Mouse (Mus musculus): ENCODE results near the gene Lysmd4. TPM values are rescaled to one million over a fixed set of nuclear protein-coding genes. Genes with fewer than 3 reads are reported as not detected.

Lysmd4 gene
- polyA plus RNA-seq, 1 experiment from 2014 or later = 26.1 TPM

- no peak overlapping the region for H3K27ac ChIP-seq
- WGBS = 96% methylated on average over 1 of the region's 1 CpGs
- H3K4me1 ChIP-seq = no peaks in the 10 kb centered on the region
- no peak overlapping the region for H3K9ac ChIP-seq
- H3K4me3 ChIP-seq = no peak overlapping the region
- no peaks in the 10 kb centered on the region for H3K9me3 ChIP-seq
- no peak overlapping the region for H3K4me2 ChIP-seq (replicated peaks)
- ATAC-seq (ENCODE audit: low FRiP score, low read depth) = no peak
- no peaks in the 10 kb centered on the region for H3K27me3 ChIP-seq (replicated peaks)
- H3K36me3 ChIP-seq = no peaks in the 10 kb centered on the region
Observed at GRCm38 (mm10) chr7:67291356-67291755, 69.0 kb downstream of the Lysmd4 start.

GRCm38 (mm10) chr7:67296419-67296818 lies 74.1 kb downstream of the Lysmd4 start:
- Histone ChIP-seq H3K4me2 (replicated peaks) (no peak overlapping the region), H3K9ac (no peak overlapping the region), H3K27me3 (replicated peaks) (no peaks in the 10 kb centered on the region), H3K36me3 (no peaks in the 10 kb centered on the region), H3K9me3 (no peaks in the 10 kb centered on the region), H3K4me3 (no peak overlapping the region), H3K4me1 (no peaks in the 10 kb centered on the region), H3K27ac (no peak overlapping the region)
- no peak for ATAC-seq (ENCODE audit: low FRiP score, low read depth)
- WGBS = 89% methylated on average over 1 of the region's 1 CpGs

DNA sequence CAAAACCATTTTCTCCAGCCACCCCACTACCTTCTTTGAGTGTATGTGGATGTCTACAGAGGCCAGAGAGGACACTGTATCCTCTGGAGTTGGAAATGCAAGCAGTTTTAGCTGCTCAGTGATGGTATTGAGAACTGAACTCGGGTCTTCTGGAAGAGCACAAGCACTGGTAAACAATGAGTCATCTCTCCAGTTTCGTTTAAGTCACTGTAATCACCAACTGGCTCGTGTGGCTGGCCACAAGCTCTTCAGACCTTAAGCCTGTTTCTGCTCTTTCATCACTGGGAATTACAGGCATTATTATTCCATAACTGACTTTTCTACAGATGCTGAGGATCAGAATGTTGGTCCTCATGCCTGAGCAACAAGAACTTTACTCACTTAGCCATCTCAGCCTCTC lies 82.6 kb downstream of the Lysmd4 start:
- Histone ChIP-seq H3K4me3 (no peak overlapping the region), H3K36me3 (no peaks in the 10 kb centered on the region), H3K27me3 (replicated peaks) (no peaks in the 10 kb centered on the region), H3K4me2 (replicated peaks) (no peak overlapping the region), H3K9me3 (no peaks in the 10 kb centered on the region), H3K4me1 (no peaks in the 10 kb centered on the region), H3K27ac (no peak overlapping the region), H3K9ac (no peak overlapping the region)
- 87% methylated on average over 3 of the region's 3 CpGs for WGBS
- ATAC-seq (ENCODE audit: low FRiP score, low read depth) = no peak

DNA sequence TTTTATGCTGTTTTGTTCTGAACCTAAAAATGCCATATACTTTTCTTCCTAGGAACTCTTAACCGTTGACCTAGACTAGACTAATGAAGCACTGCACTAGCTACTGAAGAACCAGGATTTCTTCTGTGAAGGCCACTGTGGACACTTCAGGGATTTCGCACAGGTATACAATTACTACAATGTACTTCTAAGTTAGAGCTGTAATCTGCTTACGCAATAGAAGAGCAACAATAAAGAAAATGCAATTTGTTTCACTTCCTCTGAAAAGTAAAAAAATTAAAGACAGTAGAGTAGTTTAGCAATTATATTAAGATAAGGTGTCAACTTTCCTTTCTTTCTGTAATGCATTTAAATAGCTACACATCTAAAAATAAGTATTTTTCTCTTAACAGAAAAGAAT lies 84.7 kb downstream of the Lysmd4 start:
- H3K4me2 ChIP-seq (replicated peaks) = no peak overlapping the region
- no peaks in the 10 kb centered on the region for H3K4me1 ChIP-seq

GRCm38 (mm10) chr7:67308102-67308501 lies 85.8 kb downstream of the Lysmd4 start:
- H3K27me3 ChIP-seq (replicated peaks) = no peaks in the 10 kb centered on the region
- H3K4me3 ChIP-seq = no peak overlapping the region
- H3K27ac ChIP-seq = no peak overlapping the region
- no peaks in the 10 kb centered on the region for H3K9me3 ChIP-seq
- no peak overlapping the region for H3K4me2 ChIP-seq (replicated peaks)
- H3K9ac ChIP-seq = no peak overlapping the region
- H3K4me1 ChIP-seq = no peaks in the 10 kb centered on the region
- no peak for ATAC-seq (ENCODE audit: low FRiP score, low read depth)
- no peaks in the 10 kb centered on the region for H3K36me3 ChIP-seq
- 93% methylated on average over 2 of the region's 2 CpGs for WGBS

More for the DNA sequence above, 84.7 kb downstream of the Lysmd4 start:
- Histone ChIP-seq H3K27me3 (replicated peaks) (no peaks in the 10 kb centered on the region), H3K36me3 (no peaks in the 10 kb centered on the region), H3K4me3 (no peak overlapping the region), H3K27ac (no peak overlapping the region), H3K9ac (no peak overlapping the region), H3K9me3 (no peaks in the 10 kb centered on the region)
- WGBS = 94% methylated on average over 3 of the region's 3 CpGs
- no peak for ATAC-seq (ENCODE audit: low FRiP score, low read depth)

- no peak overlapping the region for H3K4me3 ChIP-seq
- ATAC-seq (ENCODE audit: low FRiP score, low read depth) = no peak
- WGBS = 91% methylated on average over 2 of the region's 2 CpGs
- H3K27ac ChIP-seq = no peak overlapping the region
- no peaks in the 10 kb centered on the region for H3K36me3 ChIP-seq
- H3K9me3 ChIP-seq = no peaks in the 10 kb centered on the region
- no peaks in the 10 kb centered on the region for H3K4me1 ChIP-seq
- no peak overlapping the region for H3K4me2 ChIP-seq (replicated peaks)
- H3K9ac ChIP-seq = no peak overlapping the region
- no peaks in the 10 kb centered on the region for H3K27me3 ChIP-seq (replicated peaks)
Observed at GRCm38 (mm10) chr7:67310151-67310550, 87.8 kb downstream of the Lysmd4 start.

DNA sequence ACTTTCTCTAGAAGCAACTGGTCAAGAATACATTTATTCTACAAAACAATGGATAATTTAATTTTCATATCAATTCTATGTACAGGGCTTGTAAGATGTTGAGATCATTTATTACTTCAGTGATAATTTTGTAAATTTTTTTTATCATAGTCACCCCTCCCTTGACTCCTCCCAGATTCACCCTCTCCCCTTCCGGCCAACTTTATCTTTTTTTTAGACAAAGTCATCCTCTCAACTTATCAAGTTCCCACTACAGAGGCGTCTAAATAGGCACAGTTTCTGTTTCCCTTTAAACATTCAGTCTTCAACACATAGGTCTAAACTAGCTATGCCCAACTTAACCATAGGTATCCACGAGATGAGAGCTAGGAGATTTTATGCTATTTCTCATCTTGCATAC lies 90.9 kb downstream of the Lysmd4 start:
- no peak for ATAC-seq (ENCODE audit: low FRiP score, low read depth)
- Histone ChIP-seq H3K36me3 (no peaks in the 10 kb centered on the region), H3K4me3 (no peak overlapping the region), H3K27ac (no peak overlapping the region), H3K4me2 (replicated peaks) (no peak overlapping the region), H3K9ac (no peak overlapping the region), H3K4me1 (no peaks in the 10 kb centered on the region), H3K27me3 (replicated peaks) (no peaks in the 10 kb centered on the region), H3K9me3 (no peaks in the 10 kb centered on the region)
- WGBS = 92% methylated on average over 3 of the region's 3 CpGs

DNA sequence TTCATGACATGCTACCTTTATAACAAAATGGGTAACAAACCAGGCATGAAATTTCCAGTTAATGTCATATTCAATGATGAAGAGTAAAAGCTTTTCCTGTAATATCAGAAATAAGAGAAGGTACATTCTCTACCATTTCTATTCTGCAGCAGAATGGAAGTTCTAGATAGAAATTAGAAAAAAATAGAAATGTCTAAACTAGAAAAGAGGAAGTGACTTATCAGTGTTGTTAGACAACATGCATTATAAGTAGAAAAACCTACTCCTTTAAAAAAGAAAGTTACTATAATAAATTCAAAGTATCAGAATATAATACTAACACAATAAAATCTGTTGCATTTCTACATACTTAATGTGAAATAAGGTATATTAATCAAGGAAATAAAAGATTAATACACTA lies 96.4 kb downstream of the Lysmd4 start:
- Histone ChIP-seq H3K9ac (no peak overlapping the region), H3K27me3 (replicated peaks) (no peaks in the 10 kb centered on the region), H3K4me2 (replicated peaks) (no peak overlapping the region), H3K27ac (no peak overlapping the region), H3K4me3 (no peak overlapping the region), H3K4me1 (no peaks in the 10 kb centered on the region), H3K9me3 (no peaks in the 10 kb centered on the region), H3K36me3 (no peaks in the 10 kb centered on the region)
- ATAC-seq (ENCODE audit: low FRiP score, low read depth) = no peak

DNA sequence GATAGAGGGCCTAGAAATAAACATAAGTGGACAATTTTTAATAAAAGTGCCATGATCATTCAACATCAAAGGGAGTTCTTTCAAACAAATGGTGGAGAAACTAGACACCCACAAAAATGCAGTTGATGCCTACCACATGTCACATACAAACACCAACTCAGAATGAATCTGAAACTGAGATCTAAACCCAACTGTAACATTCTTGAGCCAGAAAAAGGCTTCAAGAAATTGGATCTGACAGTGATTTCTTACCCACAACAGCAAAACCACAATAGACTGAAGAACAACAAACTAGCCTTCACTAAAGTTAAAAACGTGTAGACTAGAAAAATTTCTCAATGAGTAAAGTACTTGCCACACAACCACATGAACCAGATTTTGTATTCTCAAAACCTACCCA lies 98.0 kb downstream of the Lysmd4 start:
- Histone ChIP-seq H3K4me2 (replicated peaks) (no peak overlapping the region), H3K27me3 (replicated peaks) (no peaks in the 10 kb centered on the region), H3K4me3 (no peak overlapping the region), H3K9ac (no peak overlapping the region), H3K9me3 (no peaks in the 10 kb centered on the region), H3K36me3 (no peaks in the 10 kb centered on the region), H3K4me1 (no peaks in the 10 kb centered on the region), H3K27ac (no peak overlapping the region)
- no peak for ATAC-seq (ENCODE audit: low FRiP score, low read depth)
- WGBS = 84% methylated on average over 1 of the region's 1 CpGs

DNA sequence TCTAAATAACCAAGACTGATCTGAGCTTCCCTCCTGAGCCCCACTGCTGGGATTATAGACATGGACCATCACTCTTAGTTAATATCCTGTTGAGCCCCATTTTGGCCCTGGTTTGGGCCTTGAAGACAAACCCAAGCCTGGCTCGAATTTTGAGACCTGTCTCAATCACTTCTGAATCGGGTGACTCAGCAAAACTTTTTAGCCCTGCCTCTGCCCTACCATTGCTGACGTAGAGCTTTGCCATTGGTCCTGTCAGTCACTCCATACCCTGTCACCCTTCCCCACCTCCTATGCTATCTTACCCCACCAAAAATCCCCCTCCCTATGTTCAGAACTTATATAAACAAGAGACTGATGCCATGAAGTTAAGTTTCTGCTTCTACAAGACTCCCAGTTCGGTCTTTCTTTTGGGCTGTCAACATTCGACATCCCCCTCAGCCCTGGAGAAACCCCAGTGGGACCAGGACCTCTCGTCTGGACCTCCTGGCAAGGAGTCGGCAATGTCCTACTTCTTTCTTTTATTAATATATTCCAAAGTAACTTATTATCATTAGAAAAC lies 119.8 kb downstream of the Lysmd4 start:
- Histone ChIP-seq H3K36me3 (no peaks in the 10 kb centered on the region), H3K4me1 (no peaks in the 10 kb centered on the region), H3K27me3 (replicated peaks) (no peaks in the 10 kb centered on the region), H3K9ac (no peak overlapping the region), H3K9me3 (no peaks in the 10 kb centered on the region), H3K4me2 (replicated peaks) (no peak overlapping the region), H3K27ac (no peak overlapping the region), H3K4me3 (no peak overlapping the region)
- 92% methylated on average over 7 of the region's 7 CpGs for WGBS
- no peak for ATAC-seq (ENCODE audit: low FRiP score, low read depth)

GRCm38 (mm10) chr7:67344443-67344842 lies 122.1 kb downstream of the Lysmd4 start:
- no peak overlapping the region for H3K4me3 ChIP-seq
- H3K36me3 ChIP-seq = no peaks in the 10 kb centered on the region
- H3K27me3 ChIP-seq (replicated peaks) = no peaks in the 10 kb centered on the region
- H3K4me2 ChIP-seq (replicated peaks) = no peak overlapping the region
- 97% methylated on average over 1 of the region's 1 CpGs for WGBS
- H3K9me3 ChIP-seq = no peaks in the 10 kb centered on the region
- H3K4me1 ChIP-seq = no peaks in the 10 kb centered on the region
- H3K27ac ChIP-seq = no peak overlapping the region
- no peak overlapping the region for H3K9ac ChIP-seq
- ATAC-seq (ENCODE audit: low FRiP score, low read depth) = no peak

DNA sequence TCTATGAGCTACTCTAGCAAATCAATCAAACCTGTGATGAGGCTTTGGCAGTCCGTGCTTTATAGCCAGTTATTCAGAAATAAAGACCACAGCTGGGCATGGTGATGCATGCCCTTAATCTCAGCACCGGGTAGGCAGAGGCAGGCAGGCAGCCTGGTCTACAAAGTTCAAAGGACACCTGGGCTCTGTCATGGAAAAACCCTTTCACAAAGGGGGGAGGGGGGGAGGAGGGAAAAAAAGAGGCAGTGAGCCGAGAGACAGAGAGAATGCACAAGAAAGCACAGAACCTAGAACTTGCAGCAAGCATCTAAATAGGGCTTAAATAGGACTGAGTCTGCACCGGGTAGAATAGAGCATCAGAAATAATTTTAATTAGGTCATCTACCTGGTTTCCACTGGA lies 130.6 kb downstream of the Lysmd4 start:
- H3K9me3 ChIP-seq = peaks cover 16% of the 10 kb centered on the region; the same call in 1 of the 2 replicates
- H3K9ac ChIP-seq = no peak overlapping the region
- H3K4me1 ChIP-seq = no peaks in the 10 kb centered on the region
- no peaks in the 10 kb centered on the region for H3K27me3 ChIP-seq (replicated peaks)
- no peak overlapping the region for H3K4me3 ChIP-seq
- no peaks in the 10 kb centered on the region for H3K36me3 ChIP-seq
- no peak for ATAC-seq (ENCODE audit: low FRiP score, low read depth)
- no peak overlapping the region for H3K27ac ChIP-seq
- H3K4me2 ChIP-seq (replicated peaks) = no peak overlapping the region
- 71% methylated on average over 4 of the region's 4 CpGs for WGBS

DNA sequence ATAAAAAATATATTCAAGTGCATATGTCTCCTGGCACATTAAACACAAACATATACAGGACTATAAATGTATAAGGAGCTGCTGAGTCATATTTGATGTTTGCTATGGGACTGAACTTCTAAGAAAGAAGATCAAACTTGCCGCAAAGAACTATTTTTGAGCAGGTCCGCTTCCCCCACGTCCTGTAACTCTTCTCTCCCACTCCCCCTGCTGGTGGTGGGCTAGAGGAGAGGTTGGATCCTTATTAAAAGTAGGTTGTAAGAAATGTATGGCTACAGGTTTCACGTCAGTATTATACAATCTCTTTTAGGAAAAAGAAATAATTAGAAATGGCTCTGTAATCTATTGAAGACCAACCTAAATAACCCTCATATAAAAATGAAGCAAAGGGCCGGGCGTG lies 131.3 kb downstream of the Lysmd4 start:
- Histone ChIP-seq H3K27me3 (replicated peaks) (no peaks in the 10 kb centered on the region), H3K4me2 (replicated peaks) (no peak overlapping the region), H3K36me3 (no peaks in the 10 kb centered on the region), H3K4me1 (no peaks in the 10 kb centered on the region), H3K9me3 (peaks cover 16% of the 10 kb centered on the region; the same call in 1 of the 2 replicates), H3K27ac (no peak overlapping the region), H3K9ac (no peak overlapping the region), H3K4me3 (no peak overlapping the region)
- ATAC-seq (ENCODE audit: low FRiP score, low read depth) = no peak
- 87% methylated on average over 6 of the region's 6 CpGs for WGBS
